Mouse (Mus musculus) mouse embryonic stem cell (cell line): ENCODE results near the gene Hist1h2af.

ENCODE experiments used
- in situ Hi-C, 2 experiments: fragments of 300-500 bp; cut with MboI; formaldehyde crosslinking; loops; 1 replicate in 1 of 2; 3 replicates in 1 of 2; pipeline ENCODE4 v1.14.3; 2019 to 2020; ENCODE audit warnings: low sequenced_read_pairs in 2 of 2, low pct_unique_long_range_greater_than_20kb in 1 of 2, mixed read lengths in 1 of 2; ENCODE audit not compliant: unreplicated experiment in 1 of 2

The Hist1h2af gene

DNA sequence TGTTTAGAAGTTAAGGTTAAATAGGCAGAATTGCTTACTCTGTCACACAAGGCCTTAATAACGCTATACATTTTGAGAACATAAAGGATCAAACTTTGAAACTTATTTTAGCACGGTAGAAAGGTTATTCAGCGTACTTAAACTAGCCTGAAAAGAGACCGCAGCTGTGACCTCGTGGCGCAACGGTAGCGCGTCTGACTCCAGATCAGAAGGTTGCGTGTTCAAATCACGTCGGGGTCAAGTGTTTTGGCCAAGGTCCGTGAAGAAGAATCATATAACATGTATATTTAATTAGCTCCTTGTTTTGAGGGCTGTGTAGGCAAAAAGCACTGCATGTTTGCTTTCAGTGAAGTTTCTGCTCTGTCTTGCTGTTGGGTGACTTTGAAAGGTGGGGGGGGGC is 27.4 kb upstream of the Hist1h2af start:
- in situ Hi-C loops = loop anchor here (10.0 to 25.0 kb wide), 3 partner anchors 52 to 1582 kb away; partner anchors contain the start of genes Hist1h2ag (in 1 of the 2), Hist1h2ah (in 1 of the 2), Hist1h2bj (in 1 of the 2) and Hist1h2bk (in 1 of the 2)

DNA sequence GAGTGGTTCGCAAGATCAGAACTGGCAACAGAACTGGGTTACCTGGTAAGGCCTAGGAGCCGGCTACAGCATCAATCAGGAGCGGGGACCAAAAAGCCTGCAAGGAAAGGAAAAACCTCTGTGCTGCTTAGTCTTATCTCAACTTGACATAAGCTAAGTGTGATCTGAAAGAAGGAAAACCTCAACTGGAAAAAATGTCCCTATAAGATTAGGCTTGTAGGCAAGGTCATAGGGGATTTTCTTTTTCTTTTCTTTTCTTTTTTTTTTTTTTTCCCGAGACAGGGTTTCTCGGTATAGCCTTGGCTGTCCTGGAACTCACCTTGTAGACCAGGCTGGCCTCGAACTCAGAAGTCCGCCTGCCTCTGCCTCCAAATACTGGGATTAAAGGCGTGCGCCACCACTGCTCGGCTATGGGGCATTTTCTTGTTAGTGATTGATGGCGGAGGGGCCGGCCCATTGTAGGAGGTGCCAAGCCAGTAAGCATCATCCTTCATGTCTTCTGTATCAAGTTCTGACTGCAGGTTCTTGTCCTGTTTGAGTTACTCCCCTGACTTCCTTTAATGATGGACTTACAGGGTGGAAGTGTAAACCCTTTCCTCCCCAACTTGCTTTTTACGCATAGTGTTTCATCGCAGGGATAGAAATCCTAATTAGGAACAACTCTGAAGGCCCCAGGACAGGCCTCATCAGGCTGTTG is 26.7 kb upstream of the Hist1h2af start:
- in situ Hi-C loops = loop anchor here (10.0 to 25.0 kb wide), 3 partner anchors 52 to 1582 kb away; partner anchors contain the start of genes Hist1h2ag (in 1 of the 2), Hist1h2ah (in 1 of the 2), Hist1h2bj (in 1 of the 2) and Hist1h2bk (in 1 of the 2)

DNA sequence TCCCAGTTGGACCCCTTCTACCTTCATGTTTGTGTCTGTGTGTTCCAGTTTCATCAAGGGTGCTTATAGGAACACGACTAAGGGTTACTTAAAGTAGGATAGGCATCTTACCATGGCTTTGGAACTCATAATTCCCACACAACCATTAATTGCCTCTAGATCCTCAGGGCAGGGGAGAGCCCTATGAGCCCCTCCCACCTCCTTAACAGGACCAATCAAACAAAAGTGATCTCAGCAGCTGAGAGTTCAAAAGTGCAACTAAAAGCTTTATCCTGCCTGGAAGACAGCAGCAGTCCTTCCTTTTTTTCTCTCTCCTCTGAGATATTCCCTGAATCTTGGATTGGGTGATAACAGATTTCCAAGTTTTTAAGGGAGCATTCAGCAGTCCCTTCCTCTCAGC is 23.6 kb upstream of the Hist1h2af start:
- in situ Hi-C loops = loop anchor here (10.0 to 25.0 kb wide), 2 partner anchors 205 to 1473 kb away; partner anchors contain the start of genes Hist1h2ag (in 1 of the 2), Hist1h2ah (in 1 of the 2), Hist1h2bj (in 1 of the 2) and Hist1h2bk (in 1 of the 2)

DNA sequence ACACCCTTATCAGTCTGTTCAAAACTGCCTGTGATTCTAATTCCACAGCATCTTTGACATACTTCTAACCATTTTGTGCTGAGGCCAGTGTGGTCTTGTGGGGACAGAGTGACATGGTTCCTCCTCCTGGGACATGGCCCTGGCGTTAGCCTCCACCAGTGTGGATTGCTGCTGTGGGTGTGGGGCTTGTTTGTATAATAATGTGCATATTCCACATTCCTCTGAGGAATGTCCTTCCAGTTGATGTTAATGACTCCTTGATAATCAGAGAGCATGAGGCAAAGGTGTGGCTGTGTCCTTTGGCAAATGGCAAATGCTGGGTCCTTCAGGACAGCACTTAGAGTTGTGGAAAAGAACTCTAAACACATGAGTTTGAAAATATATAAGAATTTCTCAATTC is 20.2 kb upstream of the Hist1h2af start:
- in situ Hi-C loops = loop anchor here (10.0 to 25.0 kb wide), 2 partner anchors 209 to 1476 kb away; partner anchors contain the start of genes Hist1h2ag (in 1 of the 2), Hist1h2ah (in 1 of the 2), Hist1h2bj (in 1 of the 2) and Hist1h2bk (in 1 of the 2)

DNA sequence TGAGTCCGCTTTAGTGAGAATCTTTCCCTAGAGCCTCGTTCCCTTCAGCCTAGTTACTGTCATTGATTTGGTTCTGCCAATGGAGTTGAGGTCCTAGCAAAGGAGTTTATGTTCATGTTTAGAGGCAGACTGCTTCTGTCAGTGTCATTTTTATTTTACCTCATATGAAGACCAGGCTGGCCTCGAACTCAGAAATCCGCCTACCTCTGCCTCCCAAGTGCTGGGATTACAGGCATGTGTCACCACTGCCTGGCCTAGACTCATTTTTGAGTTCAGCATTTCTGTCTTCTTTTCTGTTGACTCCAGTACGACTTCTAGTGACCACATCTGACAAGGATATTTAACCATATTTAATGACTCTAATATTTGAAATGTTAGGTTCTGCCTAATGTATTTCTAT is 18.4 kb upstream of the Hist1h2af start:
- in situ Hi-C loops = loop anchor here (5.0 to 25.0 kb wide), 3 partner anchors 88 to 1478 kb away; partner anchors contain the start of genes Hist1h2ag (in 1 of the 2), Hist1h2ah (in 1 of the 2), Hist1h2bj (in 1 of the 2) and Hist1h2bk (in 1 of the 2)

DNA sequence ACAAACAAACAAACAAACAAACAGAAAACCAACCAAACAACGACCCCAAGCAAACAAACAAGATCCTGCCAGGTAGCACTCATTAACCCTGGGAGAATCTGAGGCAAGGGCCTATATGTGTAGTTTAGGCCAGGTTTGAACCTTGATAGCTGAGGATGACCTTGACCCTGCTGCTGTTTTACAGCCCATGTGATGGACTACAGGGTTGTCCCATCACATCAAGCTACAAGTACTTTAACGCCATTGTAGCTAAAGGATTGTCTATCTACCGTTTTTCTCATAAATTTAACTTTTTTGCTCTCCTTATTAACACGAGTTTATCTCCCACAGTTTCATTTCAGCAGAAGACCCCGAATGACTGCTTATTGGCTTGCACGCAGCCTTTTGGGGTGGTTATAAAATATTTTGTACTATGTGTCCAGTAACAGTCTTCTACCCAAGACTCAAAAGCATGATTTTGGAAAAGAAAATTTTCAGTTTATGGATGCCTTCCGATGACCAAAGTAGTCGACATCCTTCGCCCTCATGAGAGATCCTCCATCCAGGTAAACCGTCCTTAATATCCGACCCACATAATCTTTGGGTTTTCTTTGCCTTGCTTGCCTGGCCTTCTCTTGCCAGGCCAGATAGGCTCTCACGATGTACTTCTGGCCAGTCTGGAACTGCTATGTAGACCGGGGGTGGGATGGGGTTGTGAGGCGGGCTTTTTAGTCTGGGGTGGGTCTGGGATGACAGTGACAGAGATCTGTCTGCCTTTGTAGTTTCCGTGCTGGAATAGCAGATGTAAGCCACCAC is 17.7 kb upstream of the Hist1h2af start:
- in situ Hi-C loops = loop anchor here (5.0 to 25.0 kb wide), 3 partner anchors 89 to 1479 kb away; partner anchors contain the start of genes Hist1h2ag (in 1 of the 2), Hist1h2ah (in 1 of the 2), Hist1h2bj (in 1 of the 2) and Hist1h2bk (in 1 of the 2)

DNA sequence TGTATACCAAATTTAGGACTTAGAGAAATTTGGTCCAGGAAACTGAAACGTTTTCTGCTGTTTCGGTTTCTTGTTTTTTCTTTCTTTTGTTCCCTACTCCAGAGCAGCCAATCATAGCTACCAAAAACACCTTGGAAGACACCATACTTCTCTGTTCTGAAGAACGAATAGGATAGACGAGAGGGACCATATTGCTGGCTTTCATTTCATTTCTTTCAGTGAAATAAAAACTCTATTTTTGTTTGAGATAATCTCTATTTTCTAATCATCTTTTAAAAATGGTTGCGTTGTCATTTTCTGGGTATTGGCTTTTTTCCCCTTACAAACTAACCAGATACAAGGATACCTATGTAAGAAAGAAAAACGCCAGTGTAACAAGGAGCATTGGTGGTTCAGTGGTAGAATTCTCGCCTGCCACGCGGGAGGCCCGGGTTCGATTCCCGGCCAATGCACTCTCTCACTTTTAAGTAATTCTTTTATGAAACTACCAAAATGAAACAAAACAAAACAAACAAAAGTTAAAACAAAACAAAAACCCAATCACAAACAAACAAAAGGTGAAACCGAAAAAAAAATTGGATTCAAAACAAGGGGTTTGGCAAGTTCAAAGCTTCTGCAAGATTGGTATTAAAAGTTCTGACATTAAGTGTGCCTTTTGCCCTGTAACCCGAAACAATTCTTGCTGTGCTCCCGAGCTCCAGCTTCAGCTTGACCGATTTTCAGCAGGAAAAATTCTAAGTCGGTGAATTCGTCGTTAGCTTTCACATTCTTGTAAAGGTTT is 16.7 kb upstream of the Hist1h2af start:
- in situ Hi-C loops = loop anchor here (5.0 to 25.0 kb wide), 3 partner anchors 90 to 1480 kb away; partner anchors contain the start of genes Hist1h2ag (in 1 of the 2), Hist1h2ah (in 1 of the 2), Hist1h2bj (in 1 of the 2) and Hist1h2bk (in 1 of the 2)

DNA sequence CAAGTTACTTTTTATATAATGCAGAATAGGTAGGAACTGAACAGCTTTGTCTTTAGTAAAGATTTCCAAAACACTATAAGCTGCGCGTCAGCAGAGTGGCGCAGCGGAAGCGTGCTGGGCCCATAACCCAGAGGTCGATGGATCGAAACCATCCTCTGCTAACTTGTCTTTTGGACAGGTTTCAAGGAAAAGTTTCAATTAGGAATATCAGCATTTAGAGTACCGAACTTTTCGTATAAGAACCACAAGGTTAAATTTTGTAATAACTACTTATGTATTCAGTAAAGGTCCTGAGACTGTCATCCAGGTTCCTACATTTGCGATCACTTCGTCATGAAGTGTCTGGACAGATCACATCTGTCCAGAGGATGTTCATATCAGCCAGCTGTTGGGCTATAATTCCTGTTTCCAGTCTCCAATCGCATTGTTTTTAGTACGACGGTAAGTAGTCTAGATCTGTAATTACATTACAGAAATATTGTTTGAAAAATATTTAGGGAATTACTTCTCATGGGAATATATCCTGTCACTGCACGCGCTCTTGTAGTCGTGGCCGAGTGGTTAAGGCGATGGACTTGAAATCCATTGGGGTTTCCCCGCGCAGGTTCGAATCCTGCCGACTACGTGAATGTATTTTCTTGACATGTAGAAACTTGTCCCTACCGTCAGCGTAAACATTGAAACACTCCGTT is 16.0 kb upstream of the Hist1h2af start:
- in situ Hi-C loops = loop anchor here (5.0 to 25.0 kb wide), 3 partner anchors 90 to 1480 kb away; partner anchors contain the start of genes Hist1h2ag (in 1 of the 2), Hist1h2ah (in 1 of the 2), Hist1h2bj (in 1 of the 2) and Hist1h2bk (in 1 of the 2)

DNA sequence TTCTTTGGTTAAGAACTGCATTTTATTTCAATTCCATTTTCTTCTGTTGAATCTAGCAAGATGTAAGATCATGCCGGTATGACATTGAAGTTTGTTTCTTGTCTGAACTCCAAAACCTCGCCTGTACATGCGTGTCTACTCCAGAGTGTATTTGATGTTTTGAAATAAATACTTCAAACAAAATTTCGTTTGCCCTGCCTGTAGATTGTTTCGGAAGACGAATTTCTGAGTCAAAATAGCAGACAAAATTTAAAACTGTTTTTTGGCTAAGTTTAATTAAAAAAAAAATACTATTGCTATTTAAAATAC is 15.5 kb upstream of the Hist1h2af start:
- in situ Hi-C loops = loop anchor here (5.0 to 25.0 kb wide), 3 partner anchors 91 to 1481 kb away; partner anchors contain the start of genes Hist1h2ag (in 1 of the 2), Hist1h2ah (in 1 of the 2), Hist1h2bj (in 1 of the 2) and Hist1h2bk (in 1 of the 2)

DNA sequence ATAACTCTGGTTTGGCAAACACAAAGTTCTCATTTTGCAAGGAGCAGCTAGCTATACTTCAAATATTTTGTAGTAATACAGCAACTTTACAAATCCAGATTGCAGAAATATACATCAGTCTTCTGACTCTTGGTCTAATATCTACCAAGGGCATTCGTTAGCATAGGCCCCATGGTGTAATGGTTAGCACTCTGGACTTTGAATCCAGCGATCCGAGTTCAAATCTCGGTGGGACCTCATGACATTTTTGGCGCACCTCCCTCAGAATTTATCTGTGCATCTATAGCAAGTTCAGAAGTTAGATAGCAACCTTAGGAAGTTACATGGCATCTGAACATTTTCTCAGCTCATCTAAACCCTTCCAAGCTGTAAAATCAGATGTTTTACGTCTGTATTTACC is 14.8 kb upstream of the Hist1h2af start:
- in situ Hi-C loops = loop anchor here (5.0 to 25.0 kb wide), 3 partner anchors 92 to 1482 kb away; partner anchors contain the start of genes Hist1h2ag (in 1 of the 2), Hist1h2ah (in 1 of the 2), Hist1h2bj (in 1 of the 2) and Hist1h2bk (in 1 of the 2)

DNA sequence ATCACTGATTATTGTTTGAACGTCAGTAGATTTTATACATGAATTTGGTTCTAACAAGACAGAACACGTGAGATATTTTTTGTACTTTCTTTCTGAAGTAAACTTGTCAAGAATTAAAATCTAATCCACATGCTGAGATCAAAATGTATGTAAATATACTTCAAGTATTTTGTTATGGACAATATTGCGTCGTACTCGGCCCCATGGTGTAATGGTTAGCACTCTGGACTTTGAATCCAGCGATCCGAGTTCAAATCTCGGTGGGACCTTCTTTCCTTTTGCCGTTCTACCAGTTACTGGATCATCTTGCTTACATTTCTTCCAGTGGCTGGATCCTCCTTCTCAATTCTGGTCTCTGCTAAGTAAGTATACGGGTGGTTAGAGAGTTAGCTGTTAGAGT is 14.3 kb upstream of the Hist1h2af start:
- in situ Hi-C loops = loop anchor here (5.0 to 25.0 kb wide), 3 partner anchors 92 to 1482 kb away; partner anchors contain the start of genes Hist1h2ag (in 1 of the 2), Hist1h2ah (in 1 of the 2), Hist1h2bj (in 1 of the 2) and Hist1h2bk (in 1 of the 2)

DNA sequence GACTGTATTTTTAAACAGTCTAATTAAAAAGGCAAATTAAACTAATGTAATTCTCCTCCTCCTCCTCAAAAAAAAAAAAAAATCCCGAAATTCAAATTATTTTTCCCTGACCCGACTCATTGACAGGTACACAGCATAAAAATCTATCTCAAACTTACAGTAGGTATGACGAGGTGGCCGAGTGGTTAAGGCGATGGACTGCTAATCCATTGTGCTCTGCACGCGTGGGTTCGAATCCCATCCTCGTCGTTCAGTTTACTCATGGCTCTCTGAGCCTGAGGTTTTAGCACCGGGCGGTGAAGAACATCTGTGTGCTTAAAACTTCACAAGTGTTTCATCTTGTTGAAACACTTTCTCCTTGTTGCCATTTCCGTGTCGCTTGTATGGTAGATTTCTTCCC is 12.0 kb upstream of the Hist1h2af start:
- in situ Hi-C loops = loop anchor here in 1 of 2 experiments (5.0 to 25.0 kb wide), 3 partner anchors 94 to 1484 kb away; partner anchors contain the start of genes Hist1h2ag, Hist1h2ah, Hist1h2bj and Hist1h2bk

DNA sequence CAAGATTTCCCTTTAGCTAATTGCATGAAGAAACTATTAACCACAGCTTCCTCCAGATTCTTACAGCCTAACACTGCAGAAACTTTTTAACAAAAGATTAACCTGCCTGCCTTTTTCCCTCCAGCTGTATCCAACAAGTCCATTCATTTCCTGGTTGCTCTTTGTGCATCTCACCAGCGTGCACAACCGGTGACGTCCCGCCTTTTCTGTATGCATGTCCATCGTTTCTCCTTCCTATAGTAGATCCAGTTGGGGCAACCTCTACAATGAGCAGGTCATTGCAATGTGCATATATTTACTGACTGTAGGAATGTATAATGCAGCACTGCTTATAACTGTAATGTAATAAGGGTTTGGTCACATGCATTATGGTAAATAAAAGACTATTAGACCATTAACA is 9.7 kb upstream of the Hist1h2af start:
- in situ Hi-C loops = loop anchor here in 1 of 2 experiments (5.0 to 25.0 kb wide), 3 partner anchors 97 to 1487 kb away; partner anchors contain the start of genes Hist1h2ag, Hist1h2ah, Hist1h2bj and Hist1h2bk

DNA sequence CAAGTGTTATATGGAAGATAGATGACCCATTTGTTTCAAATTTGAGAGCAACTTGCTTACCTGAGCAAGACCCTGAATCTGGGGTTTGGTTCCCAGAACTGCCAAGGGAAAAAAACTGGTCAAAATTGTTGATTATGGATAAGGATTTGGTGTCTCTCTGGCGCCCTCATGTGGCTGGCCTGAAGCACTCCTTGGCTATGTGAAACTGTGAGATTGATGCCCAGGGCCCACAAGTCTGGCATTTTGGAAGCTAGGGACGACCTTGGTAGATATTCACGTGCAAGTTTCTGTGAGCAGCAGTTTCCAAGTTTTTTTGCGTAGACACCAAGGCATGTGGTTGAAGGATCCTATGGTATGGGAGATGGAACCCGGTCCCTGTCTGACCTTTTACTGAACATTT is 9.1 kb upstream of the Hist1h2af start:
- in situ Hi-C loops = loop anchor here in 1 of 2 experiments (5.0 to 25.0 kb wide), 3 partner anchors 97 to 1487 kb away; partner anchors contain the start of genes Hist1h2ag, Hist1h2ah, Hist1h2bj and Hist1h2bk

DNA sequence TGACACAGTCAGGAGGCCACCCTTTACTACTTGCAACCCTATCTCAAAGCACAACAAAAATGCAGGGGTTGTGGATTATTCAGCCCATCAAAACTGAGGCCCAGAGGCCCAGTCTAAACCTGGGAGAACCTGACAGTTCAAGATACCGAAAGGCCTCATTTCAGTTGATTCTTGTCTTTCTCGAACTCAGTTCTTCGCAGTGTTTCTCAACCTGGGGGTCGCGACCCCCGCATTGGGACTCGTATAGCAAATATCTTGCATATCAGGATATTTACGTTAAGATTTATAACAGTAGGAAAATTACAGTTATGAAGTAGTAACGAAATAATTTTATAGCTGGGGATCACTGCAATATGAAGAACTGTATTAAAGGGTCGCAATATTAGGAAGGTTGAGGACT is 7.8 kb upstream of the Hist1h2af start:
- in situ Hi-C loops = no loop called here

DNA sequence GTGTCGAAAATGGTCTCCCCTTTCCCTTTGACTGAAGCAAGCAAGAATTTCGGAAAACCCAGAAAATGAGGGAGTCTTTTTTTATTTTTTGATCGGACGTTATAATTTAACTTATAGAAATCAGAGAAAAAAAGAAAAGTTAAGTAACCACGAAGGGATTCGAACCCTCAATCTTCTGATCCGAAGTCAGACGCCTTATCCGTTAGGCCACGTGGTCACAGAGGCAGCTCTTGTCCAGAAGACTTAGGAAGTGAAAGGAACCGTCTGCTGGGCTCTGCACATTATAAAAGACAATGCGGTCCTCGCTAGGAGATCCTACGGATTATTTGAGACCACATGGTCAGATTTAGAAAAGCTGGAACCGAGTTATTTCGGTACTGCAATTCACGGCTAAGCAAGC is 7.4 kb upstream of the Hist1h2af start:
- in situ Hi-C loops = no loop called here
